Mouse (Mus musculus) adrenal gland (tissue): ENCODE results near the gene Myg1.

Experiments used
- intact Hi-C: fragments of 180-260 bp; cut with DNase I; formaldehyde crosslinking; loops from one replicate; pipeline ENCODE4 v1.15.1; 2025

Myg1 gene

GRCm38 (mm10) chr15:102377810-102378262 is 46.3 kb downstream of the Myg1 start:
- intact Hi-C loops = loop anchor here (5.0 kb wide), 2 partner anchors 36 to 91 kb away; no protein-coding TSS in a partner anchor

GRCm38 (mm10) chr15:102381575-102381974 is 50.1 kb downstream of the Myg1 start:
- intact Hi-C loops = loop anchor here (5.0 kb wide), 1 partner anchor 41 kb away; no protein-coding TSS in a partner anchor

- intact Hi-C loops = loop anchor here (5.0 kb wide), 1 partner anchor 39 kb away; no protein-coding TSS in a partner anchor
Measured at GRCm38 (mm10) chr15:102383671-102384070, 52.2 kb downstream of the Myg1 start.

GRCm38 (mm10) chr15:102386640-102387039 is 55.1 kb downstream of the Myg1 start:
- intact Hi-C loops = no loop called here
